Mouse (Mus musculus): ENCODE results near the gene Galnt16. TPM values are rescaled to one million over a fixed set of nuclear protein-coding genes. Genes with fewer than 3 reads are reported as not detected.

Galnt16 gene
- total and polyA plus RNA-seq, 3 experiments: 0.08 TPM; not detected in 2

- no peak overlapping the region for H3K9ac ChIP-seq (ENCODE audit: control insufficient read depth, low read depth, low read length, poor library complexity, severe bottlenecking)
- H3K36me3 ChIP-seq (ENCODE audit: control insufficient read depth in 1 of 2, insufficient read depth in 2 of 2, low read length in 2 of 2): peaks cover 0 to 2% of the 10 kb centered on the region in 2 experiments; a peak in 2 of 4 replicates
- H3K79me2 ChIP-seq (ENCODE audit: control insufficient read depth, insufficient read depth, low read length, poor library complexity): no peaks in the 10 kb centered on the region
- no peak for TF ChIP-seq RCOR1 (IDR thresholded peaks at IDR 0.05; ENCODE audit: low read depth, low read length)
- no peak for TF ChIP-seq EP300 (IDR thresholded peaks at IDR 0.05; ENCODE audit: low read depth in 1 of 2, low read length in 2 of 2)
- no peak for TF ChIP-seq SIN3A (IDR thresholded peaks at IDR 0.05; ENCODE audit: low read length)
- TF ChIP-seq MAZ (IDR thresholded peaks at IDR 0.05; ENCODE audit: low read depth, low read length): no peak
- TF ChIP-seq ETS1 (IDR thresholded peaks at IDR 0.05; ENCODE audit: low read depth, low read length): no peak
- TF ChIP-seq HCFC1 (IDR thresholded peaks at IDR 0.05; ENCODE audit: low read depth, low read length): no peak
- TF ChIP-seq RAD21 (IDR thresholded peaks at IDR 0.05; ENCODE audit: low read depth, low read length): peak; percentile 40
- TF ChIP-seq ELF1 (IDR thresholded peaks at IDR 0.05; ENCODE audit: low read depth, low read length): no peak
- peak; percentile 81 to 96 (median 85) for TF ChIP-seq CTCF (IDR thresholded peaks at IDR 0.05 in 2 of 3, conservative IDR thresholded peaks at IDR 0.05 in 1 of 3; ENCODE audit: control insufficient read depth in 1 of 3, insufficient read depth in 1 of 3, low read depth in 2 of 3, low read length in 3 of 3, poor library complexity in 1 of 3, severe bottlenecking in 1 of 3)
- no peak for TF ChIP-seq TAL1 (IDR thresholded peaks at IDR 0.05; ENCODE audit: low read length)
- TF ChIP-seq ZMIZ1 (IDR thresholded peaks at IDR 0.05; ENCODE audit: low read depth, low read length): no peak
- no peak for TF ChIP-seq MEF2A (IDR thresholded peaks at IDR 0.05; ENCODE audit: extremely low read depth, insufficient replicate concordance, low read depth, low read length, poor library complexity, severe bottlenecking)
- TF ChIP-seq GABPA (IDR thresholded peaks at IDR 0.05; ENCODE audit: low read depth, low read length): no peak
- no peak for TF ChIP-seq ZKSCAN1 (IDR thresholded peaks at IDR 0.05; ENCODE audit: low read depth, low read length)
- peak; percentile 59 for TF ChIP-seq SMC3 (IDR thresholded peaks at IDR 0.05; ENCODE audit: low read depth, low read length)
- no peak for TF ChIP-seq USF2 (IDR thresholded peaks at IDR 0.05; ENCODE audit: borderline replicate concordance in 1 of 2, insufficient read depth in 1 of 2, low read depth in 1 of 2, low read length in 2 of 2)
- no peak overlapping the region for H3K27ac ChIP-seq (ENCODE audit: control insufficient read depth, low read depth, low read length)
- no peaks in the 10 kb centered on the region for H3K9me3 ChIP-seq (replicated peaks; ENCODE audit: insufficient read depth, low read length)
- no peak overlapping the region for H3K4me3 ChIP-seq (ENCODE audit: control insufficient read depth in 1 of 2, insufficient read depth in 1 of 2, low read depth in 2 of 2, low read length in 2 of 2)
- DNase-seq (ENCODE audit: low read depth, low spot score): peak; percentile 79
- H3K4me1 ChIP-seq (ENCODE audit: control insufficient read depth in 1 of 2, insufficient read depth in 2 of 2, low read length in 2 of 2): peaks cover 0 to under 1% of the 10 kb centered on the region in 2 experiments; a peak in 1 of 4 replicates
- no peaks in the 10 kb centered on the region for H3K27me3 ChIP-seq (ENCODE audit: control insufficient read depth in 1 of 2, insufficient read depth in 2 of 2, low read length in 2 of 2)
These were observed 155.1 kb downstream of the Galnt16 start for GRCm38 (mm10) chr12:80673170-80673569.

Other genes with a start within 250 kb of the Galnt16 start
- 8.1 and 9.0 TPM in 2 replicates for gene Dcaf5, start 81.7 kb upstream of the Galnt16 start, total RNA-seq (2012; rRNA removed)
- 10 to 100 TPM in 1 of 2 experiments, not detected in 1; 15.6 TPM for gene Dcaf5, start 81.7 kb upstream of the Galnt16 start, polyA plus RNA-seq (2012; ENCODE audit: insufficient read depth in 1 of 2, insufficient read length in 2 of 2, low read depth in 1 of 2, low replicate concordance in 2 of 2, missing spikeins in 1 of 2)
- 8.5 and 9.6 TPM in 2 replicates for gene Exd2, start 55.2 kb upstream of the Galnt16 start, total RNA-seq (2012; rRNA removed)
- gene Exd2, start 55.2 kb upstream of the Galnt16 start, polyA plus RNA-seq (2012; ENCODE audit: insufficient read depth in 1 of 2, insufficient read length in 2 of 2, low read depth in 1 of 2, low replicate concordance in 2 of 2, missing spikeins in 1 of 2): 10 to 100 TPM in 1 of 2 experiments, not detected in 1; 12.8 TPM
- 12.3 and 13.1 TPM in 2 replicates for gene Slc39a9, start 125.6 kb downstream of the Galnt16 start, total RNA-seq (2012; rRNA removed)
- 10 to 100 TPM in 1 of 2 experiments, not detected in 1; 34.4 TPM for gene Slc39a9, start 125.6 kb downstream of the Galnt16 start, polyA plus RNA-seq (2012; ENCODE audit: insufficient read depth in 1 of 2, insufficient read length in 2 of 2, low read depth in 1 of 2, low replicate concordance in 2 of 2, missing spikeins in 1 of 2)
- 343 and 401 TPM in 2 replicates for gene Erh, start 126.1 kb downstream of the Galnt16 start, total RNA-seq (2012; rRNA removed)
- 100 to 1,000 TPM in 1 of 2 experiments, not detected in 1; 299 TPM for gene Erh, start 126.1 kb downstream of the Galnt16 start, polyA plus RNA-seq (2012; ENCODE audit: insufficient read depth in 1 of 2, insufficient read length in 2 of 2, low read depth in 1 of 2, low replicate concordance in 2 of 2, missing spikeins in 1 of 2)
- gene Plekhd1, start 174.3 kb downstream of the Galnt16 start, total RNA-seq (2012; rRNA removed): not detected in 2 replicates
- gene Plekhd1, start 174.3 kb downstream of the Galnt16 start, polyA plus RNA-seq (2012; ENCODE audit: insufficient read depth in 1 of 2, insufficient read length in 2 of 2, low read depth in 1 of 2, low replicate concordance in 2 of 2, missing spikeins in 1 of 2): under 1 TPM in 1 of 2 experiments, not detected in 1; 0.04 TPM
- not detected in 2 replicates for gene Ccdc177, start 242.4 kb downstream of the Galnt16 start, total RNA-seq (2012; rRNA removed)
- not detected for gene Ccdc177, start 242.4 kb downstream of the Galnt16 start, polyA plus RNA-seq (2012; ENCODE audit: insufficient read depth in 1 of 2, insufficient read length in 2 of 2, low read depth in 1 of 2, low replicate concordance in 2 of 2, missing spikeins in 1 of 2)